Mouse (Mus musculus): ENCODE results near the gene Mccc1.

DNA sequence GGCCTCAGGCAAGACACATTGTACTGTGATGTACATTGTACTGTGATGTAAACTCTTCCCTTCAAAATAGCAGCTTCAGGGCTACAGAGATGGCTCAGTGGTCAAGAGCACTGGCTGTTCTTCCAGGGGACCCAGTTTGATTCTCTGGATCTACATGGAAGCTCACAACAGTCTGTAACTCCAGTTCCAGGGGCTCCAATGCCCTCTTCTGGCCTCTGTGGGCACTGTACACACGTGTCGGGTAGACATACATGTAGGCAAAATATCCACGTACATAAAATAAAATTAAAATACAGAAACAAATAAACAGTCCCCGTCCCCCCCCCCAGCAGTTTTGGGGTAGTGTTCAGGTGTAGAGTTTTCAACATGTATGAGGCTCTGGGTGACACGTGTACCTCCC lies 37.5 kb downstream of the Mccc1 start:
- TF ChIP-seq CTCF (IDR thresholded peaks at IDR 0.05) (peak; percentile 48), EP300 (IDR thresholded peaks at IDR 0.05) (no peak)

Data from lung, postnatal 0 days (tissue).